Mouse (Mus musculus) activated CD4-positive, CD25-positive, alpha-beta regulatory T cell, adult 4 months (primary cell): Measurements from ENCODE around the gene Hoxc11. TPM values are rescaled to one million over a fixed set of nuclear protein-coding genes. Genes with fewer than 3 reads are reported as not detected.

Experiments used
- polyA plus RNA-seq, 2 experiments: library from polyadenylated mRNA; unstranded; fragments of 100-300 nt; shearing (Covaris generic); gene quantifications; one replicate each; pipeline ENCODE4 v1.2.1; 2017

Hoxc11 gene
- polyA plus RNA-seq, 2 experiments from 2014 or later: not detected

Other genes starting within 250 kb of the Hoxc11 start
- gene Calcoco1, start 232.2 kb upstream of the Hoxc11 start, polyA plus RNA-seq: 10 to 100 TPM; 26.1 to 39.2 TPM
- gene Hoxc13, start 33.3 kb upstream of the Hoxc11 start, polyA plus RNA-seq: not detected
- not detected for gene Hoxc12, start 17.7 kb upstream of the Hoxc11 start, polyA plus RNA-seq
- not detected for gene Hoxc10, start 12.4 kb downstream of the Hoxc11 start, polyA plus RNA-seq
- not detected for gene Hoxc5, start 13.0 kb downstream of the Hoxc11 start, polyA plus RNA-seq
- gene Hoxc9, start 22.0 kb downstream of the Hoxc11 start, polyA plus RNA-seq: not detected
- gene Hoxc8, start 36.2 kb downstream of the Hoxc11 start, polyA plus RNA-seq: under 1 TPM in 1 of 2 experiments, not detected in 1; 0.15 TPM
- not detected for gene Hoxc6, start 43.8 kb downstream of the Hoxc11 start, polyA plus RNA-seq
- not detected for gene Hoxc4, start 64.5 kb downstream of the Hoxc11 start, polyA plus RNA-seq
- gene Smug1, start 212.7 kb downstream of the Hoxc11 start, polyA plus RNA-seq: 1 to 10 TPM; 4.0 to 5.8 TPM